Mouse (Mus musculus): Measurements from ENCODE around the gene Psmc3ip. TPM values are rescaled to one million over a fixed set of nuclear protein-coding genes. Genes with fewer than 3 reads are reported as not detected.
"Not testable (repeated sequence)": the region's sequence is repeated elsewhere in the genome, so short reads cannot be mapped to it uniquely, and the experiment has no call there.

Gene Psmc3ip
- polyA plus RNA-seq, 1 experiment from 2014 or later: 27.5 TPM

GRCm38 (mm10) chr11:101134217-101134865 lies 39.1 kb upstream of the Psmc3ip start:
- Histone ChIP-seq H3K27me3 (ENCODE audit: control insufficient read depth, insufficient read depth, low read length) (0 out of 2 replicates have a peak, but pooled peaks cover under 1% of the 10 kb centered on the region), H3K4me2 (no peak overlapping the region), H3K4me3 (ENCODE audit: low read depth, low read length) (no peak overlapping the region), H3K4me1 (ENCODE audit: control insufficient read depth, insufficient read depth, low read length) (peaks cover 13% of the 10 kb centered on the region; the same call in 1 of the 2 replicates), H3K9ac (ENCODE audit: low read depth, low read length) (no peak overlapping the region), H3K27ac (ENCODE audit: low read depth, low read length) (no peak overlapping the region), H3K9me3 (replicated peaks; ENCODE audit: control insufficient read depth, low read length) (no peaks in the 10 kb centered on the region), H3K36me3 (ENCODE audit: control insufficient read depth, insufficient read depth, low read length) (no peaks in the 10 kb centered on the region)
- ATAC-seq (replicated peaks; ENCODE audit: insufficient number of reproducible peaks, low FRiP score, low TSS enrichment): no peak
- WGBS (ENCODE audit: insufficient replicate concordance): 74% methylated on average over 13 of the region's 13 CpGs

GRCm38 (mm10) chr11:101133037-101133436 lies 37.8 kb upstream of the Psmc3ip start:
- no peak overlapping the region for H3K27ac ChIP-seq (ENCODE audit: low read depth, low read length)
- H3K4me1 ChIP-seq (ENCODE audit: control insufficient read depth, insufficient read depth, low read length): peaks cover 7% of the 10 kb centered on the region; the same call in 1 of the 2 replicates
- no peak overlapping the region for H3K9ac ChIP-seq (ENCODE audit: low read depth, low read length)
- no peak for ATAC-seq (replicated peaks; ENCODE audit: insufficient number of reproducible peaks, low FRiP score, low TSS enrichment)
- no peak overlapping the region for H3K4me3 ChIP-seq (ENCODE audit: low read depth, low read length)
- no peak overlapping the region for H3K4me2 ChIP-seq
- WGBS (ENCODE audit: insufficient replicate concordance): 50% methylated on average over 12 of the region's 12 CpGs
- H3K9me3 ChIP-seq (replicated peaks; ENCODE audit: control insufficient read depth, low read length): no peaks in the 10 kb centered on the region
- no peaks in the 10 kb centered on the region for H3K36me3 ChIP-seq (ENCODE audit: control insufficient read depth, insufficient read depth, low read length)
- no peaks in the 10 kb centered on the region for H3K27me3 ChIP-seq (ENCODE audit: control insufficient read depth, insufficient read depth, low read length)

GRCm38 (mm10) chr11:101131701-101132100 lies 36.5 kb upstream of the Psmc3ip start:
- no peak for ATAC-seq (replicated peaks; ENCODE audit: insufficient number of reproducible peaks, low FRiP score, low TSS enrichment)
- H3K27ac ChIP-seq (ENCODE audit: low read depth, low read length): no peak overlapping the region

GRCm38 (mm10) chr11:101131187-101131586 lies 36.0 kb upstream of the Psmc3ip start:
- no peak overlapping the region for H3K4me3 ChIP-seq (ENCODE audit: low read depth, low read length)
- no peak overlapping the region for H3K27ac ChIP-seq (ENCODE audit: low read depth, low read length)
- no peaks in the 10 kb centered on the region for H3K9me3 ChIP-seq (replicated peaks; ENCODE audit: control insufficient read depth, low read length)
- no peak for ATAC-seq (replicated peaks; ENCODE audit: insufficient number of reproducible peaks, low FRiP score, low TSS enrichment)
- no peaks in the 10 kb centered on the region for H3K27me3 ChIP-seq (ENCODE audit: control insufficient read depth, insufficient read depth, low read length)
- no peak overlapping the region for H3K4me2 ChIP-seq
- H3K4me1 ChIP-seq (ENCODE audit: control insufficient read depth, insufficient read depth, low read length): peaks cover 7% of the 10 kb centered on the region; the same call in 1 of the 2 replicates
- peaks cover 9% of the 10 kb centered on the region for H3K36me3 ChIP-seq (ENCODE audit: control insufficient read depth, insufficient read depth, low read length)
- 75% methylated on average over 2 of the region's 2 CpGs for WGBS (ENCODE audit: insufficient replicate concordance)
- H3K9ac ChIP-seq (ENCODE audit: low read depth, low read length): no peak overlapping the region

More at GRCm38 (mm10) chr11:101131701-101132100, 36.5 kb upstream of the Psmc3ip start:
- peaks cover 4% of the 10 kb centered on the region for H3K36me3 ChIP-seq (ENCODE audit: control insufficient read depth, insufficient read depth, low read length)
- H3K9ac ChIP-seq (ENCODE audit: low read depth, low read length): no peak overlapping the region
- H3K9me3 ChIP-seq (replicated peaks; ENCODE audit: control insufficient read depth, low read length): no peaks in the 10 kb centered on the region
- 91% methylated on average over 6 of the region's 6 CpGs for WGBS (ENCODE audit: insufficient replicate concordance)
- peaks cover 7% of the 10 kb centered on the region; the same call in 1 of the 2 replicates for H3K4me1 ChIP-seq (ENCODE audit: control insufficient read depth, insufficient read depth, low read length)
- H3K4me2 ChIP-seq: no peak overlapping the region
- no peaks in the 10 kb centered on the region for H3K27me3 ChIP-seq (ENCODE audit: control insufficient read depth, insufficient read depth, low read length)
- H3K4me3 ChIP-seq (ENCODE audit: low read depth, low read length): no peak overlapping the region

- H3K27ac ChIP-seq (ENCODE audit: low read depth, low read length): peak overlapping the region; percentile 89
- no peak overlapping the region for H3K4me3 ChIP-seq (ENCODE audit: low read depth, low read length)
- H3K4me1 ChIP-seq (ENCODE audit: control insufficient read depth, insufficient read depth, low read length): peaks cover 7% of the 10 kb centered on the region; the same call in 1 of the 2 replicates
- 26% methylated on average over 18 of the region's 18 CpGs for WGBS (ENCODE audit: insufficient replicate concordance)
- 0 out of 2 replicates have a peak overlapping the region, but pooled peaks have one; percentile 43 for H3K9ac ChIP-seq (ENCODE audit: low read depth, low read length)
- H3K36me3 ChIP-seq (ENCODE audit: control insufficient read depth, insufficient read depth, low read length): peaks cover 15% of the 10 kb centered on the region
- H3K27me3 ChIP-seq (ENCODE audit: control insufficient read depth, insufficient read depth, low read length): no peaks in the 10 kb centered on the region
- peak; percentile 68; the same call in 1 of the 2 replicates for ATAC-seq (replicated peaks; ENCODE audit: insufficient number of reproducible peaks, low FRiP score, low TSS enrichment)
- no peaks in the 10 kb centered on the region for H3K9me3 ChIP-seq (replicated peaks; ENCODE audit: control insufficient read depth, low read length)
- peak overlapping the region; percentile 45 for H3K4me2 ChIP-seq
Observed at GRCm38 (mm10) chr11:101130056-101130756, 35.0 kb upstream of the Psmc3ip start.

- peaks cover 7% of the 10 kb centered on the region; the same call in 1 of the 2 replicates for H3K4me1 ChIP-seq (ENCODE audit: control insufficient read depth, insufficient read depth, low read length)
- 82% methylated on average over 11 of the region's 11 CpGs for WGBS (ENCODE audit: insufficient replicate concordance)
- H3K36me3 ChIP-seq (ENCODE audit: control insufficient read depth, insufficient read depth, low read length): peaks cover 15% of the 10 kb centered on the region
- H3K9me3 ChIP-seq (replicated peaks; ENCODE audit: control insufficient read depth, low read length): no peaks in the 10 kb centered on the region
- no peak overlapping the region for H3K4me3 ChIP-seq (ENCODE audit: low read depth, low read length)
- H3K27ac ChIP-seq (ENCODE audit: low read depth, low read length): no peak overlapping the region
- no peak overlapping the region for H3K9ac ChIP-seq (ENCODE audit: low read depth, low read length)
- H3K27me3 ChIP-seq (ENCODE audit: control insufficient read depth, insufficient read depth, low read length): no peaks in the 10 kb centered on the region
- no peak overlapping the region for H3K4me2 ChIP-seq
- ATAC-seq (replicated peaks; ENCODE audit: insufficient number of reproducible peaks, low FRiP score, low TSS enrichment): no peak
Observed at GRCm38 (mm10) chr11:101128996-101129577, 33.9 kb upstream of the Psmc3ip start.

GRCm38 (mm10) chr11:101127075-101127474 lies 31.8 kb upstream of the Psmc3ip start:
- H3K9ac ChIP-seq (ENCODE audit: low read depth, low read length): no peak overlapping the region
- H3K27ac ChIP-seq (ENCODE audit: low read depth, low read length): no peak overlapping the region
- no peaks in the 10 kb centered on the region for H3K9me3 ChIP-seq (replicated peaks; ENCODE audit: control insufficient read depth, low read length)
- H3K36me3 ChIP-seq (ENCODE audit: control insufficient read depth, insufficient read depth, low read length): peaks cover 15% of the 10 kb centered on the region
- H3K4me2 ChIP-seq: no peak overlapping the region
- H3K4me1 ChIP-seq (ENCODE audit: control insufficient read depth, insufficient read depth, low read length): peaks cover 7% of the 10 kb centered on the region; the same call in 1 of the 2 replicates
- no peak overlapping the region for H3K4me3 ChIP-seq (ENCODE audit: low read depth, low read length)
- 79% methylated on average over 1 of the region's 1 CpGs for WGBS (ENCODE audit: insufficient replicate concordance)
- no peak for ATAC-seq (replicated peaks; ENCODE audit: insufficient number of reproducible peaks, low FRiP score, low TSS enrichment)
- H3K27me3 ChIP-seq (ENCODE audit: control insufficient read depth, insufficient read depth, low read length): no peaks in the 10 kb centered on the region

GRCm38 (mm10) chr11:101125008-101125407 lies 29.8 kb upstream of the Psmc3ip start:
- Histone ChIP-seq H3K4me1 (ENCODE audit: control insufficient read depth, insufficient read depth, low read length) (peaks cover 11% of the 10 kb centered on the region), H3K36me3 (ENCODE audit: control insufficient read depth, insufficient read depth, low read length) (peaks cover 15% of the 10 kb centered on the region)
- not testable (repeated sequence) for H3K9ac ChIP-seq (ENCODE audit: low read depth, low read length); H3K4me3 ChIP-seq (ENCODE audit: low read depth, low read length); H3K27ac ChIP-seq (ENCODE audit: low read depth, low read length); ATAC-seq (replicated peaks; ENCODE audit: insufficient number of reproducible peaks, low FRiP score, low TSS enrichment); H3K9me3 ChIP-seq (replicated peaks; ENCODE audit: control insufficient read depth, low read length); H3K4me2 ChIP-seq; H3K27me3 ChIP-seq (ENCODE audit: control insufficient read depth, insufficient read depth, low read length)
- whole genome bisulfite sequencing (ENCODE audit: insufficient replicate concordance): 95% methylated on average over 6 of the region's 9 CpGs

Data from heart, embryonic 11.5 days (tissue).